Mouse (Mus musculus): ENCODE measurements around the gene Smurf1.

- TF ChIP-seq CTCF (IDR thresholded peaks at IDR 0.05; ENCODE audit: low read depth) = no peak
- no peak for TF ChIP-seq EP300 (optimal IDR thresholded peaks at IDR 0.05)
These were observed 90.4 kb downstream of the Smurf1 start for GRCm38 (mm10) chr5:144875227-144875626.
